Mouse (Mus musculus): ENCODE data around the gene Lrig2. TPM values are rescaled to one million over a fixed set of nuclear protein-coding genes. Genes with fewer than 3 reads are reported as not detected.

The Lrig2 gene
- polyA plus RNA-seq, 1 experiment = 2.3 TPM

DNA sequence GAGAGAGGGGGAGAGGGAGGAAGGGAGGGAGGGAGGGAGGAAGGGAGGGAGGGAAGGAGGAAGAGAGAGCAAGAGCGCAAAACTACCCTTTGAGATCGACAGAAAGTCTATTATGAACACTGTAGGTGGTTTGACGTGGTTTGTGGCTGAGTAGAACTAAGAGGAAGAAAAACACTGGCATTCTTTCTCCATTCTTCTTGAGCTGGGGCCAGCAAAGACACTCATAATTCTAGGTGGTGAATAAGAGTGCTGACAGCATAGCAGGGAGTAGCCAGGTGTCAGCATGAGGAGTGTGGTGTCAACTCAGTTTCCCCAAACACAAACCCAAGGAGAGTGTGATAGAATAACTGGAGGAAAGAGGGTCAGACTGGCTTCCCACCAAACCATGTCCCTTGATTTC, 8.8 kb upstream of the Lrig2 start:
- TF ChIP-seq GATA1 (IDR thresholded peaks at IDR 0.05; ENCODE audit: low read length) = no peak

- no peak for TF ChIP-seq GATA1 (IDR thresholded peaks at IDR 0.05; ENCODE audit: low read length)
These were observed 7.2 kb upstream of the Lrig2 start for GRCm38 (mm10) chr3:104518931-104519330.

DNA sequence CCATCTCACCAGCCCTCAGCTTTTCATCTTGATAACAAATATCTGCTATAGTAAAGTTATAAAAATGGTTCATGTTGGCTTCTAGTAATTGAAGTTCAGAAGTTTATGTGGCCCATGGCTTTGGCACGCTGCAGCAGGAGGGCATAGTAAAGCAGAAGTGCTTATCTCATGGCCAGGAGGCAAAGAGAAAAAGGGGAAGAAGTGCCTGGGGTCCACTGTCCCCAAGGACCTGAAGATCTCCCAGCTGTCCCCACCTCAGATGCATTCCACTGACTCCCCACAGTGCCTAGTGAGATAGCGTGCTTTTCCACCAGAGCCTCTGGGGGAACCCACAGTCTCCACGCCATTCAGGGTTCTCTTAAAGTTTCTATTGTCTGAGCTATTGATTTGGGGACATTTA, 6.7 kb upstream of the Lrig2 start:
- no peak for TF ChIP-seq GATA1 (IDR thresholded peaks at IDR 0.05; ENCODE audit: low read length)

DNA sequence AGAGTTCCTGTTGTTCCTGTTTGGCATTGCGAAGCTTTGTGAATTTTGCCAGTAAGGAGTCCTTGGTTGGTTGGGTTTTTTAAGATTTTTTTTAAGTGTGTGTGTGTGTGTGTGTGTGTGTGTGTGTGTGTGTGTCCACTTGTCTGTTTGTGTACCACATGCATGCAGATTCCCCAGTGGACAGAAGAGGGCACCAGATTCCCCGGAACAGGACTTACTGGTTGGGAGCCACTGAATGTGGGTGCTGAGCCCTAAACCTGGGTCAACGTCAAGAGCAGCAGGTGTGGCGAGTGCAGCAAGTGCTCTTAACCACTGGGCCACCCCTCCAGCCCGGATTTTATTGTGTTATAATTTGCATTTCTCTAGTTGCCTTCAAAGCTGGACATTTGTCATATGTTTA, 5.4 kb upstream of the Lrig2 start:
- no peak for TF ChIP-seq GATA1 (IDR thresholded peaks at IDR 0.05; ENCODE audit: low read length)

DNA sequence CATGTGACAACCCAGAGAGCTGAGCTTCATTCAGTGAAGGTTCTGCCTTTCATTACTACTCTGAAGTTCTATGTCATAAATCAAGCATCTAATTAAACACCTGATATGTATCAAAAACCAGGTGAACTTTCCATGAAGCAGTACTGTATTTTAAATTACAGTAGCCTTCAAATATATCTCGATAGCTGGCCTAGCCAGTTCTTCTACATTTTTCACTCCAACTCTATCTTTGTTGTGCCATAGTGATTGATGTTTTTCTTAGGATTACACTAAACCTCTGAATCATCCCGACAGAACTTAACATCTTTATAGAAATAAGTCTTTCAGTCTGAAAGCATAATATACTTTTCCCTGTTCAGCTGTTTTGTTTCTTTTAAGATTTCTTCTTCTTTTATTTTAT, 2.8 kb upstream of the Lrig2 start:
- TF ChIP-seq GATA1 (IDR thresholded peaks at IDR 0.05; ENCODE audit: low read length) = no peak

DNA sequence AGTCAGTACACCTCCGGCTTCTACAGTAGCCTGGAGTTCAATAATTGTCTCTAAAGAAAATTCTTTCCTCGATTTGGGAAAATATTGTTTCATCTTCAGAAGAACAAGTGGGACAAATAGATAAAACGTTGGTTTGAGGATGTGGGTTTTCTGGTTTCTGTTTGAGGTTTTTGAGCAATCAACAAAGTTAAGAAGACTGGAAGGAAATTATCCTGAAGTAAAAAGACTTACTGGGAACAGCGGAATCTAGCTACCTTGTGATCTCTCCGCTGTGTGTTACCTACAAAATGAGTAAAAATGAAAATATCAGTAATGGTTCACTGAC, 668 bp upstream of the Lrig2 start:
- no peak for TF ChIP-seq GATA1 (IDR thresholded peaks at IDR 0.05; ENCODE audit: low read length)

- no peak for TF ChIP-seq GATA1 (IDR thresholded peaks at IDR 0.05; ENCODE audit: low read length)
These were observed 818 bp downstream of the Lrig2 start for GRCm38 (mm10) chr3:104510771-104511429.

- TF ChIP-seq GATA1 (IDR thresholded peaks at IDR 0.05; ENCODE audit: low read length) = no peak
These were observed 10.1 kb downstream of the Lrig2 start for GRCm38 (mm10) chr3:104501648-104502047.

DNA sequence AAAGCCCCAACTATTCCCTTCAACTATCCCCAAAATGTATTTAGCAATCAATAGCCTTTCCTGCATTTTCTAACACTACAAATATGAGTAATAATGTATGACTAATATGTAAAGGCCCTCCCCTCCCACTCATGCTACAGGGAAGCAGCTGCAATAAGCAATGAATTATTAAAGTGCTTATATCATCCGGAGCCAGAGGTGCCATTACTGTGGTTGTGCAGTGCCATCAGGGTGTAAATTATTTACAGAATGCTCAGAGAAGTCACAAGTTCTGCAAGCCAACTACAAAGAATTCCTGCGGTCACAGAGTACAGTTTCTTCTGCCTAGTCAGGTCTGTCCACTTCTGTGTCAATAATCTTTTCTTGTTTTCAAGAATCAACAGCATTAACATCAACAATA, 10.8 kb downstream of the Lrig2 start:
- TF ChIP-seq GATA1 (IDR thresholded peaks at IDR 0.05; ENCODE audit: low read length) = no peak

DNA sequence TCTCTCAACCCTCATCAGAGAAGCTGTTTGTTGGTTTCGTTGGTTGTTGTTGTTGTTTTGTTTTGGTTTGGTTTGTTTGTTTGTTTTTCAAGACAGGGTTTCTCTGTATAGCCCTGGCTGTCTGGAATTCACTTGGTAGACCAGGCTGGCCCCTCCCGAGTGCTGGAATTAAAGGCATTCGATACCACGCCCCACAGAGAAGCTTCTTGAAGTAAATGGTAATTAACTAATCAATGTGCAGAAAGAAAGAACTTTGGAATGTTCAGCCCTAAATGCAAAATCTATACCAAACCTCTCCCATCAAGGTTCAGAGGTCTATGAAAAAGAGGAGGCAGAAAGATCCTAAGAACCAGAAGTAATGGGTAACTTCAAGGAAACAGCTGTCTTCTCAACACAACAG, 15.5 kb downstream of the Lrig2 start:
- no peak for TF ChIP-seq GATA1 (IDR thresholded peaks at IDR 0.05; ENCODE audit: low read length)

- TF ChIP-seq GATA1 (IDR thresholded peaks at IDR 0.05; ENCODE audit: low read length) = no peak
These were observed 30.6 kb downstream of the Lrig2 start for GRCm38 (mm10) chr3:104480946-104481719.

- TF ChIP-seq GATA1 (IDR thresholded peaks at IDR 0.05; ENCODE audit: low read length) = no peak
These were observed 33.7 kb downstream of the Lrig2 start for GRCm38 (mm10) chr3:104478056-104478455.

DNA sequence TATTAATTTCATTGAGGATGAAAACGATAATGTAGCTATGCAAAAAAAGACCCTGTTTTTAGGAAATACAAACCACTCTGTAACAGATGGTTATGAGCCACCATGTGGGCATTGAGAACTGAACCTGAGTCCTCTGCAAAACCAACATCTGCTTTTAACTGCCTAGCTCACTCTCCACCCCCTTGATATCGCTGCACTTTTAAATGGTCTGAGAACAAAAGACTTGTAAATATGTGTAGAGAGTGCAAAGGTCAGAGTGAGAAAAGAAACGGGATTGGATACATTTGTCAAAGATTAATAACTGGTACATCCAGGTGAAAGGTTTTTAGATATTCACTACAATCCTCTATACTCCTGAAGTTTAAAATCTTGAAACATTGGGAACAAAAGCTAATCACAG, 42.3 kb downstream of the Lrig2 start:
- TF ChIP-seq GATA1 (IDR thresholded peaks at IDR 0.05; ENCODE audit: low read length) = no peak

DNA sequence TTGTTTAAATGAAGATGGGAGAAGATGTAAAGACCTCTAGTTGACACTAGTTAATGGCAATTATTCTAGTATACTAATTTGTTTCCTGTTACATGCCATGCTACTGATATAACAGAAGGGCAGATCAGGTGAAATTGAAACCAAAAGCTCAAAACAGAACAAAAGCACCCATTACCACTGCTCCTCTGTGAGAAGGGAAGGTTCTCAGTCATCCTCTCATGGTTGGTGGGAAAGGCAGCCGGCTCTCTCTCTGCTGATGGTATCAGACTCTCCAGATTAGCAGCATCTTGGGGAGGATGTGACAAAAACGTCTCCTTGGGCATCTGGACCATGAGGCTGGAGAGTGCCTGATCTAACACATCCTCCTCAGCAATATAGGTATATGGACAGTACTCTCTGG, 50.5 kb downstream of the Lrig2 start:
- TF ChIP-seq GATA1 (IDR thresholded peaks at IDR 0.05; ENCODE audit: low read length) = no peak

- no peak for TF ChIP-seq GATA1 (IDR thresholded peaks at IDR 0.05; ENCODE audit: low read length)
These were observed 53.1 kb downstream of the Lrig2 start for GRCm38 (mm10) chr3:104458588-104458987.

GRCm38 (mm10) chr3:104455506-104456275, 56.0 kb downstream of the Lrig2 start:
- TF ChIP-seq GATA1 (IDR thresholded peaks at IDR 0.05; ENCODE audit: low read length) = no peak

DNA sequence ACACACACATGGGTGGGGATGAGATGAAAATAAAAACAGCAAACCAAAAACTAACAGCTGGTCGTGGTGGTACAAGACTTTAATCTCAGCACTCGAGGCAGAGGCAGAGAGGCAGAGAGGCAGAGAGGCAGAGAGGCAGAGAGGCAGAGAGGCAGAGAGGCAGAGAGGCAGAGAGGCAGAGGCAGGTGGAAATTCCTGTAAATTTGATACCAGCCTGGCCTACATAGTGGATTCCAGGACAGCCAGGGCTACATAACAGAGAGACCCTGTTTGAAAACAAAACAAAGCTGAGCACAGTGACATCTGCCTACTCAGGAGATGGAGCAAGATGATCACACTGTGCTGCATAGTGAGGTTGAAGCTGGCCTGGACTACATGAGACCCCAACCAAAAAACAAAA, 64.5 kb downstream of the Lrig2 start:
- no peak for TF ChIP-seq GATA1 (IDR thresholded peaks at IDR 0.05; ENCODE audit: low read length)
